Mouse (Mus musculus): ENCODE measurements at regions not wholly inside any gene's neighbourhood (a gene's known extent, or its start where the extent isn't known, plus 50 kb on each side); places are given as distances from the start of the nearest gene placed in this dataset.

GRCm38 (mm10) chr14:47992851-47993250 is 127.8 kb upstream of the Peli2 start:
- TF ChIP-seq MAFK (IDR thresholded peaks at IDR 0.05; ENCODE audit: insufficient read depth, low read depth, low read length), result no peak
- TF ChIP-seq HCFC1 (IDR thresholded peaks at IDR 0.05; ENCODE audit: borderline replicate concordance, insufficient read depth, low read length), result no peak
- no peak for TF ChIP-seq ZNF384 (IDR thresholded peaks at IDR 0.05; ENCODE audit: low read depth, low read length)

All from ES-E14 (cell line).